Mouse (Mus musculus) adrenal gland, adult (tissue): ENCODE measurements around the gene Pnrc2.

ENCODE experiments used
- DNase-seq, 2 experiments: peaks; one replicate each; pipeline ENCODE4 v3.0.0; 2022 to 2023; ENCODE audit warnings: low spot score in 1 of 2; ENCODE audit not compliant: inconsistent age in 2 of 2

Gene Pnrc2

GRCm38 (mm10) chr4:135873526-135874202 is at the start of gene Pnrc2:
Gene Pnrc2, minus strand, starts transcription at chr4:135873850.
- peak; percentile 92 to 98 for DNase-seq

GRCm38 (mm10) chr4:135922190-135922589 is 48.5 kb upstream of the Pnrc2 start:
- no peak for DNase-seq

GRCm38 (mm10) chr4:135921257-135922120 is 47.8 kb upstream of the Pnrc2 start:
- peak; percentile 26 to 74 for DNase-seq

GRCm38 (mm10) chr4:135920304-135921241 is 46.9 kb upstream of the Pnrc2 start, which contains the start of gene Fuca1:
Gene Fuca1, plus strand, starts transcription at chr4:135920735.
- DNase-seq, result peak; percentile 96 to 99

GRCm38 (mm10) chr4:135919280-135919639 is 45.6 kb upstream of the Pnrc2 start:
- DNase-seq, result no peak

GRCm38 (mm10) chr4:135918635-135919279 is 45.1 kb upstream of the Pnrc2 start:
- DNase-seq, result peak in 1 of 2 experiments; percentile 42

GRCm38 (mm10) chr4:135913433-135913832 is 39.8 kb upstream of the Pnrc2 start:
- DNase-seq, result no peak

GRCm38 (mm10) chr4:135912835-135913234 is 39.2 kb upstream of the Pnrc2 start:
- DNase-seq, result no peak

- DNase-seq, result no peak
Observed at GRCm38 (mm10) chr4:135912164-135912563, 38.5 kb upstream of the Pnrc2 start.

- peak in 1 of 2 experiments; percentile 24 for DNase-seq
Observed at GRCm38 (mm10) chr4:135911531-135911930, 37.9 kb upstream of the Pnrc2 start.

- DNase-seq, result no peak
Observed at GRCm38 (mm10) chr4:135909326-135910066, 35.8 kb upstream of the Pnrc2 start.

GRCm38 (mm10) chr4:135906633-135907032 is 33.0 kb upstream of the Pnrc2 start:
- DNase-seq, result no peak

- DNase-seq, result no peak
Observed at GRCm38 (mm10) chr4:135904810-135905209, 31.2 kb upstream of the Pnrc2 start.

- no peak for DNase-seq
Observed at GRCm38 (mm10) chr4:135902606-135903242, 29.1 kb upstream of the Pnrc2 start.

GRCm38 (mm10) chr4:135900008-135900407 is 26.4 kb upstream of the Pnrc2 start:
- DNase-seq, result no peak

GRCm38 (mm10) chr4:135899050-135899448 is 25.4 kb upstream of the Pnrc2 start:
- no peak for DNase-seq

GRCm38 (mm10) chr4:135898380-135899049 is 24.9 kb upstream of the Pnrc2 start:
- DNase-seq, result peak; percentile 53 to 80

GRCm38 (mm10) chr4:135896157-135896556 is 22.5 kb upstream of the Pnrc2 start:
- DNase-seq, result no peak

- DNase-seq, result no peak
Observed at GRCm38 (mm10) chr4:135895071-135895571, 21.5 kb upstream of the Pnrc2 start, which contains the start of gene Cnr2. Gene Cnr2, plus strand, starts transcription at chr4:135895394.
